Mouse (Mus musculus): Measurements from ENCODE around the gene Mcm5.

The Mcm5 gene

GRCm38 (mm10) chr8:75157471-75158230 is 48.3 kb downstream of the Mcm5 start:
- in situ Hi-C loops (cut with MboI, MseI): no loop called here

GRCm38 (mm10) chr8:75169363-75169762 is 60.0 kb downstream of the Mcm5 start:
- in situ Hi-C loops (cut with MboI, MseI): no loop called here

- in situ Hi-C loops (cut with MboI, MseI): no loop called here
Observed at GRCm38 (mm10) chr8:75172009-75172685, 62.8 kb downstream of the Mcm5 start.

Data from T-helper 2 cell (primary cell).